Mouse (Mus musculus) spleen, adult 2 months (tissue): Measurements from ENCODE around the gene Zfp326.

Experiments
- CTCF ChIP-seq: fragments of 200-500 bp; IDR thresholded peaks from 2 replicates; pipeline ENCODE4 v1.5.1; 2011; ENCODE audit warnings: mild to moderate bottlenecking, inconsistent platforms; ENCODE audit not compliant: insufficient read depth, insufficient read length, insufficient replicate concordance; ENCODE audit errors: extremely low read depth
- POLR2A ChIP-seq: fragments of 200-500 bp; IDR thresholded peaks from 2 replicates; pipeline ENCODE4 v1.6.1; 2011; ENCODE audit warnings: low read depth, low read length, inconsistent platforms

DNA sequence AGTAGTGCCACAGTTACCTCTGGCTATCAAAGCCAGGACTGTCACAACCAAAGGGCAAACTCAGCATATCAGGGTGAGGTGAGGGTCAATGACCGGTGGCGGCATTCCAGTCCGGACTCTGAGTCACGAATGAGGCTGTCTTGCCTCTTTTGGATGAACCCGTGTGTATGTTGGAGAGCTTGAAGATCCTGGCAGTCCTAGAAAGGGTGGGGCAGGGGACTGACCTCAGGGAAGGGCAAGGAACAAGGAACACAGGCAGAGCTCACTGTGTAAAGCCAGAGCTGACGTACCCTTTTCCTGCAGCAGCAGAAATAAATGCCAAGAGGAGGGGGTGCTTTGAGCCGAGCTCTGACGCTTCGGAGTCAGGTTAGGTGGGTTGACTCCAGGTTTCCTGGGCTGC, 40.4 kb upstream of the Zfp326 start:
- TF ChIP-seq CTCF = no peak
- no peak for TF ChIP-seq POLR2A
